Mouse (Mus musculus): ENCODE data around the gene Rap2a. TPM values are rescaled to one million over a fixed set of nuclear protein-coding genes. Genes with fewer than 3 reads are reported as not detected.

Rap2a gene
- polyA plus RNA-seq, 1 experiment from 2014 or later, result 14.5 TPM

DNA sequence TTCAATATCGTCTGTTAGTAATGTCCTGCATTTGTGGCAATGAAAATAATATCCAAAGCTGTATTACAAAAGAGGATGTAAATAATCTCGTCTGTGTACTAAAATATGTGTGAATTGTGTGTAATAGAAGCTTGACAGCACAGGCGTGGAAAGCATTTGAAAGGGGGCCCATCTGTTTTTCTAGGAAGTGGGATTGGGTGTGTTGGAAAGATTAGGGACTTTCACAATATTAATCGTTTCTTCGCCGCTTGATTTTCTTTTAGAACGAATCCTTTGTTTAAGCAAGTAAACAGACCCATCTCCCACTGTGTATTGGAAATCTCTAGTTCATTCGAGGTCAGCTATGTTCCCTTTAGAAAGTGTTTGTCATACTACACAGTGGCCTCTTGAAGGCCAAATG is 64.2 kb downstream of the Rap2a start:
- no peak overlapping the region for H3K4me2 ChIP-seq
- 82% methylated on average over 8 of the region's 8 CpGs for WGBS
- no peak overlapping the region for H3K27ac ChIP-seq
- ATAC-seq (ENCODE audit: insufficient number of reproducible peaks, insufficient read depth, low FRiP score, low TSS enrichment, low read depth), result no peak
- no peaks in the 10 kb centered on the region for H3K4me1 ChIP-seq (replicated peaks)
- H3K36me3 ChIP-seq, result no peaks in the 10 kb centered on the region
- no peak overlapping the region for H3K9ac ChIP-seq (replicated peaks)
- no peaks in the 10 kb centered on the region for H3K27me3 ChIP-seq
- H3K9me3 ChIP-seq, result no peaks in the 10 kb centered on the region
- no peak overlapping the region for H3K4me3 ChIP-seq (replicated peaks)

DNA sequence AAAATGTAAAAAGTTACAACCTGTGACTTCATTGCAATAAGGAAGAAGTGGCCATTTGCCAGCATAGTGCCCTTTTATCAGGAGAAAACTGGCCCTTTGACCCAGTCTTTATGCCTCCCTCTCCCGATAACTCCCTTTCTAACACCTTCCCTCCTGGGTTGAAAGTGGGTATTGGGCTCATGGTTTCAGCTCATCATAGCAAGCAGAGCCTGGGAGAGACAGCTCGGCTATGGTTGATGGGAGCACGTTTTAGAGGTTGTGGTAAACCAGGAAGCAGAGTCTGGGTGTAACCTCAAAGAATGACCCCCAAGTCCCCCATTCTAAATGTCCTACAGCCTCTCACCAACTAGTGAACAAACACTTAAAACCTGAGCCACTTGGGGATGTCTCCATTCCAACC is 64.7 kb downstream of the Rap2a start:
- Histone ChIP-seq H3K9ac (replicated peaks) (no peak overlapping the region), H3K36me3 (no peaks in the 10 kb centered on the region), H3K4me1 (replicated peaks) (no peaks in the 10 kb centered on the region), H3K27me3 (no peaks in the 10 kb centered on the region), H3K4me3 (replicated peaks) (no peak overlapping the region), H3K9me3 (no peaks in the 10 kb centered on the region), H3K4me2 (no peak overlapping the region), H3K27ac (no peak overlapping the region)
- ATAC-seq (ENCODE audit: insufficient number of reproducible peaks, insufficient read depth, low FRiP score, low TSS enrichment, low read depth), result no peak
- WGBS, result 77% methylated on average over 3 of the region's 3 CpGs

DNA sequence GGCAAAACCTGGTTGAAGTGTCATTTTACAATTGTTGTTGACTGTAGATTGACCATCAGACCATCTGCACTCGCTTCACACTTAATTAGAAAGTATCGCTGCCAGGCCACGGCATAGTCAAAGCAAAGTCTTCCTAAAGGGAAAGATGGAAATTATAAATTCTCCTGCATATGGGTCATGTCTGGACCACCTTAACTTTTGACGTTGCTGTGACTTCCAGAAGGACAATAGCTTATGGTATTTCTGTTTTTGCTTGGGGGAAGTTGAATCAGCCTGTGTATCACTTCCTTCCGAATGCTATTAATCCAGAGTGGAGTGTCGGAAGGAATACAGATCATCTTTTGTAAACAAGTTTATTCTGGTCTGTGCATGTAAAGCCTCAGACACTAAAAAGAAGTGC is 65.6 kb downstream of the Rap2a start:
- Histone ChIP-seq H3K36me3 (no peaks in the 10 kb centered on the region), H3K27ac (no peak overlapping the region), H3K9me3 (no peaks in the 10 kb centered on the region), H3K9ac (replicated peaks) (no peak overlapping the region), H3K27me3 (no peaks in the 10 kb centered on the region), H3K4me3 (replicated peaks) (no peak overlapping the region), H3K4me2 (no peak overlapping the region), H3K4me1 (replicated peaks) (no peaks in the 10 kb centered on the region)
- ATAC-seq (ENCODE audit: insufficient number of reproducible peaks, insufficient read depth, low FRiP score, low TSS enrichment, low read depth), result no peak
- WGBS, result 90% methylated on average over 6 of the region's 6 CpGs

DNA sequence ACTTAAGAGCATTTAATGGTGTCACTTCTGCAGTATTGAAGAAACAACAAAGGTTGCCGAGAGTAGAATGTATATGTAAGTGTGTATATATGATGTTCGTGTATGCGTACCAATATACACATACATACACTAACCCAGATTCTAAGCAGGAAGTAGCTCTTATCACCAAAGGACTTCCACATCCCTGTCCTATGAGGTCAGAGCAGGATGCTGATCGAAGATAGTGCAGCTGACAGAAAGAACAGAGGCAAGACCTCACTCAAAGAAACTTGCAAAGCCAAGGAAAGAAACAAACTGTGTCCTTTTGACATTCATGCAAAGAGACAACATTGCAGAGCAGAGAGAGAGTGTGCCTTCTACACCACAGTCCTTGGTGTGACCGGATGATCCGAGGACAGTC is 66.3 kb downstream of the Rap2a start:
- H3K9me3 ChIP-seq, result no peaks in the 10 kb centered on the region
- no peaks in the 10 kb centered on the region for H3K4me1 ChIP-seq (replicated peaks)
- H3K4me2 ChIP-seq, result no peak overlapping the region
- H3K9ac ChIP-seq (replicated peaks), result no peak overlapping the region
- H3K27ac ChIP-seq, result no peak overlapping the region
- no peaks in the 10 kb centered on the region for H3K36me3 ChIP-seq
- 90% methylated on average over 6 of the region's 6 CpGs for WGBS
- no peak overlapping the region for H3K4me3 ChIP-seq (replicated peaks)
- ATAC-seq (ENCODE audit: insufficient number of reproducible peaks, insufficient read depth, low FRiP score, low TSS enrichment, low read depth), result no peak
- H3K27me3 ChIP-seq, result no peaks in the 10 kb centered on the region

DNA sequence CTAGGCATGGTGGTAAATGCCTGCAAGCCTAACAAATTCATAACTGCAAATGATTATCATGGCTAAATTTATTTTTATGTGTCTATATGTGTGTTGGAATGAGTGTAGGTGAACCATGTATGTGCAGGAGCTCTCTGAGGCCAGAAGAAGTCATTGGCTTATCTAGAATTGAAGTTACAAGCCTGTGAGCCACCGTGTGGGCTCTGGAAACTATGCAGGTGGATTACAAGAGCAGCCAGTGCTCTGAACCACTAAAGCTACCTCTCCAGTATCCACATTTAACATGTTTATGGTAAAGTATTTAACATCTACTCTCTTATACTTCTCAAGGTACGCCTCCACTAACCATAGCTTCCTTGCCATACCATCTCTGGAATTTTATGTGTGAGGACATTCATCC is 66.7 kb downstream of the Rap2a start:
- no peaks in the 10 kb centered on the region for H3K4me1 ChIP-seq (replicated peaks)
- H3K4me2 ChIP-seq, result no peak overlapping the region
- no peaks in the 10 kb centered on the region for H3K36me3 ChIP-seq
- no peaks in the 10 kb centered on the region for H3K27me3 ChIP-seq
- ATAC-seq (ENCODE audit: insufficient number of reproducible peaks, insufficient read depth, low FRiP score, low TSS enrichment, low read depth), result no peak
- H3K9me3 ChIP-seq, result no peaks in the 10 kb centered on the region
- H3K27ac ChIP-seq, result no peak overlapping the region
- H3K9ac ChIP-seq (replicated peaks), result no peak overlapping the region
- 77% methylated on average over 2 of the region's 2 CpGs for WGBS
- no peak overlapping the region for H3K4me3 ChIP-seq (replicated peaks)

Other genes with a start within 250 kb of the Rap2a start
- gene Mbnl2, start 202.8 kb upstream of the Rap2a start, polyA plus RNA-seq (2016; fragmentation: Nextera tagmentation; extraction: Ambion mirVana), result 79.0 and 80.8 TPM in 2 replicates